Mouse (Mus musculus): ENCODE results near the gene Dnah5. TPM values are rescaled to one million over a fixed set of nuclear protein-coding genes. Genes with fewer than 3 reads are reported as not detected.

Dnah5 gene
- 0.12 TPM for polyA plus RNA-seq (2014; fragmentation: Illumina TruSeq; extraction: RNeasy Lipid Tissue Mini Kit (QIAGEN cat#74804); ENCODE audit: low read depth, low replicate concordance)

DNA sequence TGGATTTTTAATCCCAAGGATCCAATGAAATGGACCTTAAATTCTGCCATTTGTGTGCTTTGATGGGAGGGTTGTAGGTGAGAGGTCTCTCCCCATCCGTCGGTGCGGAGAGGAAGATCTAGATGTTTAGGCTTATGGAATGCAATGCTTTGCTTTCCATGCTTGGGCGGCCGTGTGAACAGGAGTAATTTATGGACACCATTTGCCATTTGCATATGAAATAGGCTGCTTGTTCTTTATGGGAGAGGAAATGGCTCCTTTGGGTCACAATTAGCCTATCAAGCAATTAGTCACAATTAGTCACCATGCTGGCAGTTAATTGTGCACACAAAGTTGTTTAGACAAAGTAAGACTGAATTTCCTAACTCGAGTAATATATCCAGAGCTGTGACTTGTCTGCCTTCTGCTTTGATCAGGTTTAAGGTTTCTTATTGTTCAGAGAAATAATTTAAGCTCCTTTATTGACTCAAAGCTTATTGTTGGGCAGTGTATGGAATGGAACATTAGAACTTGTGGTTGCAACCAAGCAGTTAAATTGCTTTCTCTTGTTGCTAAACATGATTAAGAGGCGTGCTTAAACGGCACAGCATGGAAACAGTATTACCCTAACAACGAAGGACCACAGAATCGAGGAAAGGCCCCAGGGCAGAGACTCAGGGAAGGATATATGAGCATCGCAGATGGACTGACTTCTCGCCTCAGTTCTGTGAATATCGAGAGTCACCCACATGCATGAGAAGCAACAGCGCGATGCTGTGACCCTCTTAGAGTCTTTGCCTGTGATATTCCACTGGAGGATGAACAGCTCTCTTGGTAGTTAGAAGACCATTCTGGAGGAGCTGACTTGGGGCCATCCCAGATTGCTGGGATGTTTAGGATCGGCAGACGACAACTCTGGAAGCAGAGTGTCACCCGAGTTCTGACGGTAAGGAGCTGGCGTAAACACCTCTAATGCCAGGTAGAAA lies at the start of gene Dnah5:
Gene Dnah5, plus strand, starts transcription at position 642 of the 965 bp plus-strand sequence.

Other genes starting within 250 kb of the Dnah5 start
- gene Trio, start 177.9 kb upstream of the Dnah5 start, polyA plus RNA-seq (2014; fragmentation: Illumina TruSeq; extraction: RNeasy Lipid Tissue Mini Kit (QIAGEN cat#74804); ENCODE audit: low read depth, low replicate concordance) = 30.6 TPM